Mouse (Mus musculus): ENCODE results near the gene Prkar1b. TPM values are rescaled to one million over a fixed set of nuclear protein-coding genes. Genes with fewer than 3 reads are reported as not detected.

Prkar1b gene
- polyA plus RNA-seq, 1 experiment from 2014 or later: 5.3 TPM

- Histone ChIP-seq H3K9ac (ENCODE audit: low read depth, low read length) (peak overlapping the region; percentile 69), H3K27ac (ENCODE audit: low read depth, low read length) (no peak overlapping the region), H3K36me3 (ENCODE audit: control insufficient read depth, insufficient read depth, low read length) (no peaks in the 10 kb centered on the region; the same call in 1 of the 2 replicates), H3K4me2 (peak overlapping the region; percentile 65), H3K9me3 (replicated peaks; ENCODE audit: control insufficient read depth, low read length) (no peaks in the 10 kb centered on the region), H3K4me1 (ENCODE audit: control insufficient read depth, insufficient read depth, low read length) (peaks cover 8% of the 10 kb centered on the region), H3K4me3 (ENCODE audit: low read depth, low read length) (peak overlapping the region; percentile 70), H3K27me3 (ENCODE audit: control insufficient read depth, insufficient read depth, low read length) (no peaks in the 10 kb centered on the region)
- WGBS (ENCODE audit: insufficient replicate concordance): under 1% methylated on average over 41 of the region's 45 CpGs
- peak; percentile 7; the same call in 1 of the 2 replicates for ATAC-seq (replicated peaks; ENCODE audit: insufficient number of reproducible peaks, low FRiP score, low TSS enrichment)
These were observed 816 bp upstream of the Prkar1b start for GRCm38 (mm10) chr5:139150603-139151031.

DNA sequence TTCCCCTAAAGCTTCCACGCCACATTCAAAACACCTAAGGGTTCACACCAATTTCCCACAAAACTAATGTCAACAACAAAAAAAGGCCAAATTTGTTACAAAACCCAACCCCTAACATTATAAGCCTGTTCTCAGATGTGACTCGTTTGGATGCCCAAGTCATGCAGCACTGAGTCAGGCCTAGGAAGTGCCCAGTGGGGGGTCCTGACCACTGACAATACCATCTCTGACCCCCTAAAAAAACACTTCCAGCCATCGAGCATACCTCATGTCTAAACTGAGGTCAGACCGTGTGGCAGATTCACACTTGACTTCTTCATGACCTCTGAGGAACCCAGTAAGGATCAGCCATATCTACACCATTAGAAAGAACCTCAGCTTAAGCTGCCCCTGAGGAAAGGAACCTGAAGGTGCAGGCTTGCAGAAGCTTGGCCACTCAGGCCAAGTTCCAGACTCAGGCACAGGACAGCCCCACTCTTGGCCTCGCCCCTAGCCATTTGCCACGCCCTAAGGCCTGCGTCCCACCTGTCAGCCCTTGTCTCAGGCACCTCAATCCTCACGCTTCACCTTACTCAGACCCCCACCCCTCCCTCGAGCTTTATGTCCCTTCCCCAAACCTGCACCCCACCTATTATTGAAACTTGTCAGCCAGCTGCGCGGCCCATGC, 662 bp downstream of the Prkar1b start:
- 27% methylated on average over 11 of the region's 11 CpGs for WGBS (ENCODE audit: insufficient replicate concordance)
- H3K36me3 ChIP-seq (ENCODE audit: control insufficient read depth, insufficient read depth, low read length): no peaks in the 10 kb centered on the region; the same call in 1 of the 2 replicates
- ATAC-seq (replicated peaks; ENCODE audit: insufficient number of reproducible peaks, low FRiP score, low TSS enrichment): peak; percentile 69
- H3K9me3 ChIP-seq (replicated peaks; ENCODE audit: control insufficient read depth, low read length): no peaks in the 10 kb centered on the region
- peak overlapping the region; percentile 23; the same call in 1 of the 2 replicates for H3K9ac ChIP-seq (ENCODE audit: low read depth, low read length)
- peak overlapping the region; percentile 57; the same call in 1 of the 2 replicates for H3K27ac ChIP-seq (ENCODE audit: low read depth, low read length)
- H3K4me3 ChIP-seq (ENCODE audit: low read depth, low read length): peak overlapping the region; percentile 70
- H3K4me1 ChIP-seq (ENCODE audit: control insufficient read depth, insufficient read depth, low read length): peaks cover 8% of the 10 kb centered on the region
- H3K27me3 ChIP-seq (ENCODE audit: control insufficient read depth, insufficient read depth, low read length): no peaks in the 10 kb centered on the region
- H3K4me2 ChIP-seq: peak overlapping the region; percentile 65

GRCm38 (mm10) chr5:139147178-139148078, 2.4 kb downstream of the Prkar1b start:
- ATAC-seq (replicated peaks; ENCODE audit: insufficient number of reproducible peaks, low FRiP score, low TSS enrichment): no peak
- H3K4me1 ChIP-seq (ENCODE audit: control insufficient read depth, insufficient read depth, low read length): peaks cover 8% of the 10 kb centered on the region
- H3K9me3 ChIP-seq (replicated peaks; ENCODE audit: control insufficient read depth, low read length): no peaks in the 10 kb centered on the region
- no peaks in the 10 kb centered on the region; the same call in 1 of the 2 replicates for H3K36me3 ChIP-seq (ENCODE audit: control insufficient read depth, insufficient read depth, low read length)
- no peaks in the 10 kb centered on the region for H3K27me3 ChIP-seq (ENCODE audit: control insufficient read depth, insufficient read depth, low read length)
- no peak overlapping the region for H3K4me2 ChIP-seq
- H3K4me3 ChIP-seq (ENCODE audit: low read depth, low read length): no peak overlapping the region
- WGBS (ENCODE audit: insufficient replicate concordance): 92% methylated on average over 14 of the region's 14 CpGs
- H3K9ac ChIP-seq (ENCODE audit: low read depth, low read length): no peak overlapping the region
- no peak overlapping the region for H3K27ac ChIP-seq (ENCODE audit: low read depth, low read length)

DNA sequence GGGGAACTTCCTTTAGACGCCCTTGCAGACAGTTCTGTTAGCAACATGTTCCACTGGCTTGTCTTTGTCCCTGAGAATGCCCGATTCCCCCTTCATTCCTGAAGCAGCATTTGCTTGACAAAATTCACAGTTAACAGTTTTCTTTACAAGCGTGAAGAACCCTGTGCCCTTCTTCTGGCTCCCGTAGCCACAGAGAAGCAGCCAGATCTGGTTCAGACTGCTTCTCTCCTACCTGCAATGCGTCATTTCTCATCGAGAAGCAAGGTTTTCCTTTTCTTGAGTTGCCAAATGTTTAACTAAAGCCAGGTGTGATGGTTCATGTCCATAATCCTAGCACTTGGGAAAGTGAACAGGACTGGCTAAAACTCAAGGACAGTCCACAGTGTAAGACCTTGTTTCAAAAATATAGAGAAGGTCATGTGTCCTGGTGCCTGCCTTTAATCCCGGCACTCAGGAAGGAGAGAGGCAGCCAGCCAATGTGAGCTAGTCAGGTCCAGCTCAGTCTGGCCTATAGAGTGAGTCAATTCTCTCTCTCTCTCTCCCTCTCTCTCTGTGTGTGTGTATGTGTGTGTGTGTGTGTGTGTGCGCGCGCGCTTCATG, 3.2 kb downstream of the Prkar1b start:
- Histone ChIP-seq H3K4me1 (ENCODE audit: control insufficient read depth, insufficient read depth, low read length) (peaks cover 8% of the 10 kb centered on the region), H3K36me3 (ENCODE audit: control insufficient read depth, insufficient read depth, low read length) (no peaks in the 10 kb centered on the region), H3K9ac (ENCODE audit: low read depth, low read length) (no peak overlapping the region), H3K27me3 (ENCODE audit: control insufficient read depth, insufficient read depth, low read length) (no peaks in the 10 kb centered on the region), H3K9me3 (replicated peaks; ENCODE audit: control insufficient read depth, low read length) (no peaks in the 10 kb centered on the region), H3K4me3 (ENCODE audit: low read depth, low read length) (no peak overlapping the region), H3K27ac (ENCODE audit: low read depth, low read length) (no peak overlapping the region), H3K4me2 (no peak overlapping the region)
- no peak for ATAC-seq (replicated peaks; ENCODE audit: insufficient number of reproducible peaks, low FRiP score, low TSS enrichment)
- 86% methylated on average over 11 of the region's 11 CpGs for WGBS (ENCODE audit: insufficient replicate concordance)

- Histone ChIP-seq H3K4me3 (ENCODE audit: low read depth, low read length) (no peak overlapping the region), H3K27me3 (ENCODE audit: control insufficient read depth, insufficient read depth, low read length) (no peaks in the 10 kb centered on the region), H3K36me3 (ENCODE audit: control insufficient read depth, insufficient read depth, low read length) (no peaks in the 10 kb centered on the region), H3K4me2 (no peak overlapping the region), H3K9ac (ENCODE audit: low read depth, low read length) (no peak overlapping the region), H3K27ac (ENCODE audit: low read depth, low read length) (no peak overlapping the region), H3K4me1 (ENCODE audit: control insufficient read depth, insufficient read depth, low read length) (peaks cover 6% of the 10 kb centered on the region), H3K9me3 (replicated peaks; ENCODE audit: control insufficient read depth, low read length) (no peaks in the 10 kb centered on the region)
- 88% methylated on average over 4 of the region's 4 CpGs for WGBS (ENCODE audit: insufficient replicate concordance)
- no peak for ATAC-seq (replicated peaks; ENCODE audit: insufficient number of reproducible peaks, low FRiP score, low TSS enrichment)
These were observed 4.1 kb downstream of the Prkar1b start for GRCm38 (mm10) chr5:139145726-139146125.

GRCm38 (mm10) chr5:139143890-139144289, 5.9 kb downstream of the Prkar1b start:
- no peak overlapping the region for H3K9ac ChIP-seq (ENCODE audit: low read depth, low read length)
- H3K4me3 ChIP-seq (ENCODE audit: low read depth, low read length): no peak overlapping the region
- no peak overlapping the region for H3K27ac ChIP-seq (ENCODE audit: low read depth, low read length)
- WGBS (ENCODE audit: insufficient replicate concordance): 72% methylated on average over 3 of the region's 3 CpGs
- H3K9me3 ChIP-seq (replicated peaks; ENCODE audit: control insufficient read depth, low read length): no peaks in the 10 kb centered on the region
- no peak overlapping the region for H3K4me2 ChIP-seq
- H3K27me3 ChIP-seq (ENCODE audit: control insufficient read depth, insufficient read depth, low read length): no peaks in the 10 kb centered on the region
- H3K4me1 ChIP-seq (ENCODE audit: control insufficient read depth, insufficient read depth, low read length): peaks cover 9% of the 10 kb centered on the region
- no peaks in the 10 kb centered on the region for H3K36me3 ChIP-seq (ENCODE audit: control insufficient read depth, insufficient read depth, low read length)
- ATAC-seq (replicated peaks; ENCODE audit: insufficient number of reproducible peaks, low FRiP score, low TSS enrichment): no peak

DNA sequence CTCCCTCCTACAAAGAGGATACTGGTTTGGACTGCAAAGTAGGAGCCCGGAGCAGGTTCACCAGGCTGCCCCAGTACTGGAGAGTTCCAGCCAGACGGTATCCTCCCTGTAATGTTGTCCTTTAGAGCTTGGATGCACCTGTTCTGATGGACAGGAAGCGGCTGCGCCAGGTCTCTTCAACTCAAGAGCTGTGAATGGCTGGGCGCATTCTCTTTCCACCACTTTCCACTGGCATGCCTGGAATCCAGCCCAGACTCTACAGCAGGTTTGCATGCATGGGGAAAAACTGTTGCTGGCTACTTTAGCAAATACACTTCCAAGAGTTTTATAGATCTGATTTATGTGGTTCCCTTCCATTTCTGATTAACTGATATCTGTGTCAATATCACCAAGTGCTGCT, 8.5 kb downstream of the Prkar1b start:
- no peaks in the 10 kb centered on the region for H3K36me3 ChIP-seq (ENCODE audit: control insufficient read depth, insufficient read depth, low read length)
- H3K4me3 ChIP-seq (ENCODE audit: low read depth, low read length): no peak overlapping the region
- H3K27me3 ChIP-seq (ENCODE audit: control insufficient read depth, insufficient read depth, low read length): no peaks in the 10 kb centered on the region
- no peak overlapping the region for H3K27ac ChIP-seq (ENCODE audit: low read depth, low read length)
- no peak overlapping the region for H3K9ac ChIP-seq (ENCODE audit: low read depth, low read length)
- no peaks in the 10 kb centered on the region for H3K9me3 ChIP-seq (replicated peaks; ENCODE audit: control insufficient read depth, low read length)
- H3K4me1 ChIP-seq (ENCODE audit: control insufficient read depth, insufficient read depth, low read length): peaks cover 9% of the 10 kb centered on the region
- 54% methylated on average over 5 of the region's 5 CpGs for WGBS (ENCODE audit: insufficient replicate concordance)
- H3K4me2 ChIP-seq: no peak overlapping the region; the same call in 1 of the 2 replicates
- ATAC-seq (replicated peaks; ENCODE audit: insufficient number of reproducible peaks, low FRiP score, low TSS enrichment): no peak

DNA sequence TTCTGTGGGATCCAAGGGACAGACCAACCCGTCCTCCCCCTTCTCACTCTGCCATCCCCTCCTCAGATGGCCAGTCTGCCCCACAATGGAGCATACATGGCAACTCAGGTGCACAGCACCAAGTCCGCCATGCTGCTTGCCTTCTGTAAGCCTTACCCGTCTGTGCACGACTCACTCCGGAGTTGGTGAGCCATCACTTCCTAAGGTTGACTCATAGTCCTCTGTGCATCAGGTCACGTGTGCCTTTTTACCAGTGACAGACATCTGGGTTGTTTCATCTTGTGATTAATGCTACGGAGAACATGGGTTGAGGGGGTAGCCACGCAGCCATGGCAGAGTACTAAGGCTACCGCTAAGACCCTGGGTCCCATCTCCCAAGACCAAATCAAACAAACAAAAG, 9.2 kb downstream of the Prkar1b start:
- Histone ChIP-seq H3K4me2 (no peak overlapping the region), H3K27me3 (ENCODE audit: control insufficient read depth, insufficient read depth, low read length) (no peaks in the 10 kb centered on the region), H3K9me3 (replicated peaks; ENCODE audit: control insufficient read depth, low read length) (no peaks in the 10 kb centered on the region), H3K9ac (ENCODE audit: low read depth, low read length) (no peak overlapping the region), H3K4me3 (ENCODE audit: low read depth, low read length) (no peak overlapping the region), H3K27ac (ENCODE audit: low read depth, low read length) (no peak overlapping the region), H3K36me3 (ENCODE audit: control insufficient read depth, insufficient read depth, low read length) (no peaks in the 10 kb centered on the region), H3K4me1 (ENCODE audit: control insufficient read depth, insufficient read depth, low read length) (peaks cover 9% of the 10 kb centered on the region)
- WGBS (ENCODE audit: insufficient replicate concordance): 82% methylated on average over 9 of the region's 9 CpGs
- ATAC-seq (replicated peaks; ENCODE audit: insufficient number of reproducible peaks, low FRiP score, low TSS enrichment): no peak

All from heart, embryonic 11.5 days (tissue).